Mouse (Mus musculus) myocyte (in vitro differentiated cells): ENCODE measurements around the gene Cldn13. TPM values are rescaled to one million over a fixed set of nuclear protein-coding genes. Genes with fewer than 3 reads are reported as not detected.

Experiments used
- H3K27me3 ChIP-seq: one replicate; pipeline ENCODE4 v1.6.1; 2011; ENCODE audit not compliant: control insufficient read depth, insufficient read depth, insufficient read length
- H3K36me3 ChIP-seq: one replicate; pipeline ENCODE4 v1.6.1; 2011; ENCODE audit not compliant: control insufficient read depth, insufficient read depth
- H3K4me2 ChIP-seq: one replicate; pipeline ENCODE4 v1.6.1; 2011; ENCODE audit warnings: low read depth, control low read depth
- H3K4me3 ChIP-seq: one replicate; pipeline ENCODE4 v1.5.1; 2011; ENCODE audit warnings: mild to moderate bottlenecking, control low read depth, moderate library complexity
- H3K79me2 ChIP-seq: one replicate; pipeline ENCODE4 v1.6.1; 2011; ENCODE audit not compliant: control insufficient read depth, insufficient read depth
- H3ac ChIP-seq: one replicate; pipeline ENCODE4 v1.6.1; 2011; ENCODE audit not compliant: control insufficient read depth, insufficient read length
- CEBPB ChIP-seq: IDR thresholded peaks from 2 replicates; pipeline ENCODE4 v1.6.1; 2011; ENCODE audit warnings: mild to moderate bottlenecking, moderate library complexity; ENCODE audit not compliant: poor library complexity, insufficient read depth, severe bottlenecking
- E2F4 ChIP-seq: IDR thresholded peaks from one replicate; pipeline ENCODE4 v1.6.1; 2011; ENCODE audit warnings: mild to moderate bottlenecking, control low read depth, moderate library complexity; ENCODE audit not compliant: insufficient read depth
- MAX ChIP-seq: IDR thresholded peaks from one replicate; pipeline ENCODE4 v1.6.1; 2011; ENCODE audit warnings: low read depth, mild to moderate bottlenecking, control low read depth
- MYOD1 ChIP-seq, 3 experiments: IDR thresholded peaks; one replicate each; pipeline ENCODE4 v1.6.1; 2011; ENCODE audit warnings: control low read depth in 2 of 3, low read depth in 2 of 3, mild to moderate bottlenecking in 2 of 3, moderate library complexity in 1 of 3; ENCODE audit not compliant: insufficient read length in 2 of 3, control insufficient read depth in 1 of 3
- MYOG ChIP-seq, 3 experiments: IDR thresholded peaks; one replicate each; pipeline ENCODE4 v1.6.1; 2011; ENCODE audit warnings: control low read depth in 2 of 3, low read depth in 2 of 3, mild to moderate bottlenecking in 2 of 3; ENCODE audit not compliant: insufficient read length in 2 of 3, control insufficient read depth in 1 of 3, insufficient read depth in 1 of 3
- POLR2A ChIP-seq: IDR thresholded peaks from one replicate; pipeline ENCODE4 v1.6.1; 2011; ENCODE audit warnings: low read depth, mild to moderate bottlenecking, control low read depth, moderate library complexity; ENCODE audit not compliant: insufficient read length
- POLR2AphosphoS2 ChIP-seq: IDR thresholded peaks from one replicate; pipeline ENCODE4 v1.6.1; 2011; ENCODE audit warnings: low read depth, control low read depth; ENCODE audit not compliant: insufficient read length
- REST ChIP-seq: IDR thresholded peaks from one replicate; pipeline ENCODE4 v1.6.1; 2011; ENCODE audit warnings: mild to moderate bottlenecking, control low read depth, moderate library complexity; ENCODE audit not compliant: insufficient read depth, insufficient read length
- SRF ChIP-seq: IDR thresholded peaks from one replicate; pipeline ENCODE4 v1.6.1; 2011; ENCODE audit warnings: low read depth; ENCODE audit not compliant: control insufficient read depth, insufficient read length
- TCF12 ChIP-seq: IDR thresholded peaks from one replicate; pipeline ENCODE4 v1.6.1; 2011; ENCODE audit warnings: mild to moderate bottlenecking, control low read depth; ENCODE audit not compliant: poor library complexity, insufficient read depth, severe bottlenecking
- TCF3 ChIP-seq: IDR thresholded peaks from one replicate; pipeline ENCODE4 v1.6.1; 2011; ENCODE audit warnings: low read depth, control low read depth; ENCODE audit not compliant: insufficient read length
- USF1 ChIP-seq: IDR thresholded peaks from one replicate; pipeline ENCODE4 v1.6.1; 2011; ENCODE audit warnings: low read depth, mild to moderate bottlenecking, control low read depth, moderate library complexity
- polyA plus RNA-seq: library from polyadenylated mRNA; unstranded; fragments of >200 nt; fragmentation: generic; extraction: Trizol; gene quantifications from one replicate; pipeline ENCODE4 v1.2.1, GENCODE M21; 2012; ENCODE audit warnings: missing spikeins

Gene Cldn13
- polyA plus RNA-seq, 1 experiment, result not detected

- H3K27me3 ChIP-seq, result peaks cover 27% of the 10 kb centered on the region
These were observed 46.8 kb downstream of the Cldn13 start for GRCm38 (mm10) chr5:134868506-134868905.

GRCm38 (mm10) chr5:134867320-134868144 is 47.8 kb downstream of the Cldn13 start:
- no peak overlapping the region for H3K4me3 ChIP-seq
- H3ac ChIP-seq, result no peak overlapping the region
- no peaks in the 10 kb centered on the region for H3K79me2 ChIP-seq
- H3K36me3 ChIP-seq, result no peaks in the 10 kb centered on the region
- peaks cover 29% of the 10 kb centered on the region for H3K27me3 ChIP-seq
- no peak overlapping the region for H3K4me2 ChIP-seq
- no peak for TF ChIP-seq MYOG (IDR thresholded peaks at IDR 0.05; ENCODE audit: control insufficient read depth in 1 of 3, insufficient read depth in 1 of 3, insufficient read length in 2 of 3, low read depth in 2 of 3)
- no peak for TF ChIP-seq MAX
- no peak for TF ChIP-seq CEBPB
- TF ChIP-seq USF1, result no peak
- TF ChIP-seq REST, result no peak
- TF ChIP-seq MYOD1 (IDR thresholded peaks at IDR 0.05; ENCODE audit: control insufficient read depth in 1 of 3, insufficient read length in 2 of 3, low read depth in 2 of 3), result no peak
- no peak for TF ChIP-seq TCF12

More at GRCm38 (mm10) chr5:134868506-134868905, 46.8 kb downstream of the Cldn13 start:
- TF ChIP-seq MAX, result no peak
- no peak for TF ChIP-seq CEBPB
- no peak for TF ChIP-seq MYOG (IDR thresholded peaks at IDR 0.05; ENCODE audit: control insufficient read depth in 1 of 3, insufficient read depth in 1 of 3, insufficient read length in 2 of 3, low read depth in 2 of 3)
- no peak for TF ChIP-seq USF1
- no peak for TF ChIP-seq REST
- TF ChIP-seq MYOD1 (IDR thresholded peaks at IDR 0.05; ENCODE audit: control insufficient read depth in 1 of 3, insufficient read length in 2 of 3, low read depth in 2 of 3), result no peak
- TF ChIP-seq TCF12, result no peak
- TF ChIP-seq E2F4, result no peak
- TF ChIP-seq POLR2A, result no peak
- TF ChIP-seq SRF, result no peak
- TF ChIP-seq POLR2AphosphoS2, result no peak
- TF ChIP-seq TCF3, result no peak
- no peak overlapping the region for H3K4me2 ChIP-seq
- H3ac ChIP-seq, result no peak overlapping the region
- no peaks in the 10 kb centered on the region for H3K79me2 ChIP-seq
- no peaks in the 10 kb centered on the region for H3K36me3 ChIP-seq
- no peak overlapping the region for H3K4me3 ChIP-seq

- no peak for TF ChIP-seq MYOG (IDR thresholded peaks at IDR 0.05; ENCODE audit: control insufficient read depth in 1 of 3, insufficient read depth in 1 of 3, insufficient read length in 2 of 3, low read depth in 2 of 3)
- TF ChIP-seq SRF, result no peak
- TF ChIP-seq CEBPB, result no peak
- no peak for TF ChIP-seq MAX
- no peak for TF ChIP-seq TCF3
- no peak for TF ChIP-seq POLR2A
- TF ChIP-seq TCF12, result no peak
- TF ChIP-seq REST, result no peak
- TF ChIP-seq USF1, result no peak
- no peak for TF ChIP-seq E2F4
- no peak overlapping the region for H3K4me2 ChIP-seq
- no peak overlapping the region for H3ac ChIP-seq
These were observed 50.2 kb downstream of the Cldn13 start for GRCm38 (mm10) chr5:134865158-134865557.

More at GRCm38 (mm10) chr5:134865158-134865557, 50.2 kb downstream of the Cldn13 start:
- no peaks in the 10 kb centered on the region for H3K79me2 ChIP-seq
- peaks cover 30% of the 10 kb centered on the region for H3K27me3 ChIP-seq
- no peak overlapping the region for H3K4me3 ChIP-seq
- H3K36me3 ChIP-seq, result no peaks in the 10 kb centered on the region

Other genes starting within 250 kb of the Cldn13 start
- 22.3 TPM for gene Limk1, start 226.9 kb downstream of the Cldn13 start, polyA plus RNA-seq
- gene Eln, start 168.2 kb downstream of the Cldn13 start, polyA plus RNA-seq, result 0.02 TPM
- not detected for gene Tmem270, start 8.8 kb downstream of the Cldn13 start, polyA plus RNA-seq
- 9.1 TPM for gene Mettl27, start 16.8 kb upstream of the Cldn13 start, polyA plus RNA-seq
- gene Cldn4, start 31.4 kb upstream of the Cldn13 start, polyA plus RNA-seq, result not detected
- gene Cldn3, start 70.7 kb upstream of the Cldn13 start, polyA plus RNA-seq, result not detected
- 33.0 TPM for gene Abhd11, start 93.6 kb upstream of the Cldn13 start, polyA plus RNA-seq
- gene Stx1a, start 108.0 kb upstream of the Cldn13 start, polyA plus RNA-seq, result 4.4 TPM
- 31.6 TPM for gene Dnajc30, start 148.7 kb upstream of the Cldn13 start, polyA plus RNA-seq
- 51.8 TPM for gene Bud23, start 149.4 kb upstream of the Cldn13 start, polyA plus RNA-seq
- 3.3 TPM for gene Vps37d, start 162.7 kb upstream of the Cldn13 start, polyA plus RNA-seq
- gene Mlxipl, start 174.4 kb upstream of the Cldn13 start, polyA plus RNA-seq, result not detected
- 17.1 TPM for gene Tbl2, start 234.1 kb upstream of the Cldn13 start, polyA plus RNA-seq